Mouse (Mus musculus) bone marrow macrophage, adult 2 months (primary cell): Measurements from ENCODE around the gene Ankzf1. TPM values are rescaled to one million over a fixed set of nuclear protein-coding genes. Genes with fewer than 3 reads are reported as not detected.

ENCODE experiments used
- H3K27ac ChIP-seq: 2 replicates; pipeline ENCODE4 v1.5.1; 2012; ENCODE audit warnings: low read depth, low read length; ENCODE audit not compliant: insufficient read depth
- H3K4me1 ChIP-seq: 2 replicates; pipeline ENCODE4 v1.6.1; 2012; ENCODE audit warnings: low read length; ENCODE audit not compliant: control insufficient read depth, insufficient read depth
- H3K4me3 ChIP-seq: 2 replicates; pipeline ENCODE4 v1.5.1; 2012; ENCODE audit warnings: mild to moderate bottlenecking, low read length, moderate library complexity; ENCODE audit not compliant: insufficient read depth
- CTCF ChIP-seq: IDR thresholded peaks from 2 replicates; pipeline ENCODE4 v1.5.1; 2012; ENCODE audit warnings: low read depth, mild to moderate bottlenecking, low read length, moderate library complexity
- POLR2A ChIP-seq: IDR thresholded peaks from 2 replicates; pipeline ENCODE4 v1.6.1; 2012; ENCODE audit warnings: mild to moderate bottlenecking, low read depth, low read length, borderline replicate concordance
- polyA plus RNA-seq: library from polyadenylated mRNA; stranded (reverse); fragments of >200 nt; gene quantifications from 2 replicates; pipeline ENCODE4 v1.2.4, GENCODE M21; 2012; ENCODE audit not compliant: missing spikeins, insufficient read depth, insufficient read length

Ankzf1 gene
- polyA plus RNA-seq, 1 experiment: 19.6 TPM

DNA sequence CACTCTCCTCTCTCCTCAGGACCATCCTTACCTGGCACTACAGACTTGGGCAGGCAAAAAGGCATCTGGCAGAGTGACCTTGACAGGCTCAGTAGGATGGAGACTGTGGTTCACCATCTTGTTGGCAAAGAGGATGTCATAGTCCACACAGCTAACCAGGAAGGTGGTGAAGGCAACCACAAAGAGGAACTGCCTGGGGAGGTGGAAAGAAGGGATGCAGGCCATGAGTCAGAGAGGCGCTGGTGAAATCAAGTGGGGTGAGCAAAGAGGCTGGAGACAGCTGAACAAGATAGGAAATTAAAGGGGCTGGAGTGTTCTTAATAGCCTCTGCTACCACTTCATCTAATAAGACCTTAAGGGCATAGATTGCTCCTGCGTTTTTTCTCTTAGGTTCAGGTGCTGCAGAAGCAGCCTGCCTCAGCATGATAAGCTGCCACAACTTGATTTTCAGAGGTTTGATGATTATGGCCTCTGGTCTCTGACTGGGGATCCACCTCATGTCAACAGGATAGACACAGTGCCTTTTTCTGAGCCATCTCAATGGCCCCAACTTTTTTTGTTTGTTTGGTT, 4.0 kb upstream of the Ankzf1 start:
- TF ChIP-seq CTCF (no peak), POLR2A (no peak)
- no peak overlapping the region for H3K27ac ChIP-seq
- H3K4me3 ChIP-seq: no peak overlapping the region
- H3K4me1 ChIP-seq: peaks cover 32% of the 10 kb centered on the region

DNA sequence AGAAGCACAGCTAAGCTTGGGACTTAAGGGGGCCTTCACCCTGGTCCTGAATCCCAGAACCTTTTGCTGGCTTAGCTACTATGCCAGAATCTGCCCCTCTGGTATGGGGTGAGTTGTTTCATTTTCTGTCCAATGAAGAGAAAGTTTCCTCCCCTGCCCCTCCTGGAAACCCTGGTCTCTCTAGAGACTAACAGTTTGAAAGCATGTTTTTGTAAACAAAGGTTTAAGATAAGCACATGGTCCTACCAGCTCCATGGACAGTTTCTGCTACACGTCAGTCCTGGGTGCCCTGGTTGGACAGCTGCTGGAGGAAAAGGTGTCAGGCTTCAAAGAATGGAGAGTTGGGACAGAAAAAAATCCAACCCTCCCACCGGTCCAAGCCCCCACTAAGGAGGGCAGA, 1.4 kb upstream of the Ankzf1 start:
- H3K4me3 ChIP-seq: no peak overlapping the region
- no peak overlapping the region for H3K27ac ChIP-seq
- H3K4me1 ChIP-seq: peaks cover 32% of the 10 kb centered on the region
- TF ChIP-seq CTCF (no peak), POLR2A (no peak)

DNA sequence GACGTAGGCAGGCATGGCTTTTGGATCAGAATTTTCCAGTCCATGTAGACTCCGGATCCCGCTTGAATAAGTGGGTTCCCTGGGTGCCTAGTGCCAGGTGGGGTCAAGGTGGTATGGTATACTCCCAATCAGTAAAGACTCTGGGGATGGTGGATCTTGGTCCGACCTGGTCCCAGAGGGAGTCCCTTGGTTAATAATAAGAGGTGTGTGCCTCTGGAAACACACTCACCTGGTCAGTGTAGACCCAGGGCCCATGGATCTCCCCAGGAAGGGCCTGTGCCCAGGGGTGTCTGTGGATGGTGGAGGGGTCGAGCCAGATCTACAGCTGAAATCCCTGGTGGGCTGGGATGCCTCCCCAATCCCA, 711 bp upstream of the Ankzf1 start:
- H3K4me3 ChIP-seq: peak overlapping the region; percentile 76
- TF ChIP-seq CTCF (no peak), POLR2A (no peak)
- peaks cover 32% of the 10 kb centered on the region for H3K4me1 ChIP-seq
- no peak overlapping the region for H3K27ac ChIP-seq

DNA sequence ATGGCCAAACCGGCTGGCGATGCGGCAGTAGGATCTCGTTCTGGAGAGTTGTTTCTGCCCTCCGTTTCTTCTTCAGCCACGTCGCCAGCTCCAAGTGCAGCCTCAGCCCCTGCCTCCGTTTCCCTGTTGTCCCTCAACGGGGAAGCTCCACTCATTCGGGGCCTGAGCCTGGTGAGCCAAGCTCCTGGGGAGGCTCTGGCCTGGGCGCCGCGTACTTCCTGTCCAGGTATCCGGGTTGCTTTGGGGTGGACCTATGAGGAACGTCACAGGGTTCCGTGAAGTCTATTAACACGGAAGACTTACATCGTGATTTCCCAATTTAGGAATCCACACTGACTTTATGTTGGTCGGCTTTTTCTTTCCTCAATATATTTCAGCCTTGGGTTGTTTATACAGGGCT, 501 bp downstream of the Ankzf1 start:
- Histone ChIP-seq H3K4me3 (peak overlapping the region; percentile 90), H3K27ac (peak overlapping the region; percentile 89), H3K4me1 (peaks cover 29% of the 10 kb centered on the region)
- TF ChIP-seq POLR2A: no peak
- TF ChIP-seq CTCF: no peak

DNA sequence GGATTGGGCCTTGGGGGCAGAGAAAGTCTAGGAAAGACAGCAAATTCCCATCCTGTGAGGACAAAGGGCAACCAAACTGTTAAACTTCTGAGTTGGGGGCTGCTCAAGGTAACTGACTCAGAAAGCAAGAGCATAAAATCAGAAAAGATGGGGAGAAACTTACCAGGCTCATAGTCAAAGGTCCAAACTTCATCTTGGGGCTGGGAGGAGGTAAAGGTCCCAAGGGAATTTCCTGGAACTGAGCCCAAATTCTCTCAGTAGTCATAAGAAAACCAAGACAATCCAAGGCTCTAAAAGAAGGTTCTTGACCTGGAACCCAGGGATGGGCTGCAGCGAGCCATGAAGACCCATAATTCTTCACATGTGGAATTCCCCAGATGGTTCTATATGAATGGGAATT, 9.3 kb downstream of the Ankzf1 start:
- H3K4me1 ChIP-seq: no peaks in the 10 kb centered on the region
- H3K4me3 ChIP-seq: no peak overlapping the region
- no peak overlapping the region for H3K27ac ChIP-seq

DNA sequence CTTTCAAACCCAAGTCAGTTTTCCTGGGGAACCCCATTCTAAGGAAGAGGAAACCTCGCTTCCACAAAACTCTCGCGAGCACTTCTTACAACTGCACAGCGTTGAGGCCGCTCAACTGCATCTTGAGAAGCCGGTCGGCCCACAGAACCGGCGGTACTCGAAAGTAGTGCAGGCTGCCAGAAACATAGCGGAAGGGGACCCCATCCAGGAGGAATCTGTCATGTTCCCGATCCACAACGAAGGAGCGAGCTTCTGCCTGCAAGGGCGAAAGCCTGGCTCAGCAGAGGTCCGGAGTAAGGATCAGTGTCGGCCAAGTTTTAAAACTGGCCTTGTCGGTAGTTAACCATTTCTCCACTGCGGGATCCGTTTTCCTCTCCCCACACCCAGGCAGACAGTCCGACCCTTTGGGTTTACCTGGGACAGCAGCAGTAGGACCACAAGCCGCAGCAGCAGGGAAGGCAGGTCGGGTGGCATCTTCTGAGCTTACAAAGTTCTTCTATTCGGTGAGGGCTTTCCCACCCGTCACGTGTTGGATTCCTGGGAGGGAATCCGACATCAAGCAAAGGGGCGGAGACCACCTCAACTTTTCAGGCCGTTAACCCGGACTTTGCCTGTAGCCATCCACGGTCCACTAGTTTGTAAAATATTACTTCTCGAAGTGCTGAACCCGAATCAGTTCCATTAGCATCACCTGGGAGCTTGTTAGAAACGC, 17.2 kb downstream of the Ankzf1 start:
- peak overlapping the region; percentile 59 for H3K4me3 ChIP-seq
- H3K27ac ChIP-seq: no peak overlapping the region
- TF ChIP-seq CTCF: no peak
- TF ChIP-seq POLR2A: no peak
- H3K4me1 ChIP-seq: peaks cover 28% of the 10 kb centered on the region

More for the DNA sequence above, 9.3 kb downstream of the Ankzf1 start:
- TF ChIP-seq POLR2A (no peak), CTCF (no peak)

DNA sequence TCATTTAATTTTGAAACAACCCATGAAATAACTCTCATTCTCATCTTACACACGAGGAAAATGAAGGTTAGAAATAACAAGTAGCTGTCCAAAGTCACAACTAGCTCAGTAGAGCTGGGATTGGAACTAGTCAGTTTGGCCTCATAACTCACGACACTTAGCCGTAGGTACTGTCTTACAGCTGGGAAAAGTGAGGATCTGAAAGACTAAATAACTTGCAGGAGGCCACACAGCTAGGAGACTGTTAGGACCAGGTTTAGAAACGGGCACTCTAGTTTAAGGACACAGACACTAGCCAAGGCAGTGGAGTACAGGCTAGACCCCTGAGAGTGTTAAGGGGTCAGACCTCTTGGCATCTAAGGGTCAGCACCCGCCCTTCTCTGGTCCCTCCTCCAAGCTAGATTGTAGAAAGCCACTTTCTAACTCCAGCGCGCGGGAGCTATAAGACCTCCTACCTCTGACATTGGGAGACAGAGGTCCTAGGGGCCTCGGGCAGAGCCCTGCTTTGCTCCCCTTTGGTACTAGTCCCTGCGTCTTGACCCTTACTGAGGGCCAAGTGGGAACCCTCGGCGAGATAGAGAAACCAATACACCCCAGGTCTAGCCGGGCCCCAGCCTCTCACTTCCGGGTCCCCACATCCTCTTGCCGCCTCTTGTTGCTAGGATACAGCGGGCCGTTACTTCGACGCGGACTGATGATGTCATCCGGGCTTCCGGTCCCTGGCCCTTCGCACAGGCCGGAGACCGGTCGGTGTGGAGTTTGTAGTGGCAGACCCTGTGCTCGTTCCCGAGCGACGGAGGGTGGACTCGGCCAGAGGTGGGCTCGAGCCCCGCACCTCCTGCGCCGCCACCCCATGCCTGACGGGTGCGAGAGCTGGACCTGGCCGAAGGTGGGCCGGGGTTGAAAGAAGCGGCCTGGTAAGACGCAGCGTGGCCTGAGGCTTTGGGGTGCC, 18.5 kb downstream of the Ankzf1 start, which contains the start of the genes Glb1l and Stk16:
Gene Glb1l, minus strand, starts transcription at position 678 of the 952 bp plus-strand sequence.
Gene Stk16, plus strand, starts transcription at position 703 of the 952 bp plus-strand sequence.
- TF ChIP-seq CTCF (no peak), POLR2A (no peak)
- Histone ChIP-seq H3K4me1 (peaks cover 40% of the 10 kb centered on the region), H3K27ac (no peak within 1 kb of the TSS), H3K4me3 (peak within 1 kb of the TSS; percentile 96)

DNA sequence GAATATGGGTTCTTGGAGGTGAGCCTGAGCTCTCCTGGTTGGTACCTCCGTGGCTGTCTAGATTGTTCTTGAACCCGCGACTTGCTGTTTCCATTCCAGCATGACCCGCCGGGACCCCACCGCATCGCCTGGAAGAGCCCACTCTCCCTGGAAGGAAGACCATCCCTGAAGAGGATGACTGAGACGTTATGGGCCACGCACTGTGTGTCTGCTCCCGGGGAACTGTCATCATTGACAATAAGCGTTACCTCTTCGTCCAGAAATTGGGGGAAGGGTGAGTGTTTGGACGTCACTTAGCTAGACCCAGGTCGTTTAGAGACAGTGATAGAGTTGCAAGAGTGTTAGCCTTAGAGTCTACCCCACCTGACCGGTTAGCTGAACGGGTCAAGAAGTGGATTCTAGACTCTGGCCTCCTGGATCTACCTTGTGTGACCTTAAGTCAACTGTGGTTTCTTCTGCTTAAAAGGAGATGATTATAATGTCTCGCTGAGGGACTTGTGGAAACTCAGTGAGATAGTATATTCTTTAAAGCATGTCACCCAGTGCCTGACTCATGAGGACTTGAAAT, 19.3 kb downstream of the Ankzf1 start:
- H3K4me3 ChIP-seq: peak overlapping the region; percentile 96
- TF ChIP-seq CTCF: no peak
- TF ChIP-seq POLR2A: no peak
- H3K27ac ChIP-seq: no peak overlapping the region
- H3K4me1 ChIP-seq: peaks cover 43% of the 10 kb centered on the region

DNA sequence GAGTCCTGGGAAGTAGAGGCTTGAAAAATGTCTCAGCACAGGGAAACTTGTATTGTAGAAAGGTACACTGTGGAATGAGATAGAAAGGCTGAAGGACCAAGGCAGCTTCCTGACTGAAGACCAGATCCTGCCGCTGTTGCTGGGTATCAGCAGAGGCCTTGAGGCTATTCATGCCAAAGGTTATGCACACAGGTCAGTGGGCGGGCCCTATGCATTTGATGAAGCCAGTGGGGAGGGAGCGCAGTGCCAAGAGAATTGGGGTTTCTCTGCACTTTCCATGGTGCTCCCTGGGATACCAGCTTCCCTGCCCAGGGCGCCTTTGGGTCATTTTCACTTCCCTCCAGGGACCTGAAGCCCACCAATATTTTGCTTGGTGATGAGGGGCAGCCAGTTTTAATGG, 20.6 kb downstream of the Ankzf1 start:
- H3K27ac ChIP-seq: no peak overlapping the region
- H3K4me3 ChIP-seq: no peak overlapping the region
- peaks cover 43% of the 10 kb centered on the region for H3K4me1 ChIP-seq
- TF ChIP-seq POLR2A: no peak
- TF ChIP-seq CTCF: no peak
